Mouse (Mus musculus): ENCODE data around the gene Ppm1f. TPM values are rescaled to one million over a fixed set of nuclear protein-coding genes. Genes with fewer than 3 reads are reported as not detected.
"Not testable (repeated sequence)": the region's sequence is repeated elsewhere in the genome, so short reads cannot be mapped to it uniquely, and the experiment has no call there.

The Ppm1f gene
- total RNA-seq (2021), result 10 to 100 TPM; 24.5 to 24.7 TPM
- long read RNA-seq, full-length matches to known transcripts, result 7 of 10 reads
- long read RNA-seq, partial matches to known transcripts, result 0 of 10 reads
- long read RNA-seq, other reads (novel, unspliced or antisense), result 3 of 10 reads

- DNase-seq (ENCODE audit: low spot score in 2 of 2), result peak; percentile 97 to 99
Observed at GRCm38 (mm10) chr16:16896382-16897055, at the start of gene Ppm1f. TSS of gene Ppm1f (plus strand) at chr16:16896469.

- DNase-seq (ENCODE audit: low spot score in 2 of 2), result no peak
Observed at GRCm38 (mm10) chr16:16849196-16849595, 47.1 kb upstream of the Ppm1f start.

GRCm38 (mm10) chr16:16852411-16852810 lies 43.9 kb upstream of the Ppm1f start:
- no peak for DNase-seq (ENCODE audit: low spot score in 2 of 2)

- peak; percentile 17 to 37 for DNase-seq (ENCODE audit: low spot score in 2 of 2)
Observed at GRCm38 (mm10) chr16:16854836-16855235, 41.4 kb upstream of the Ppm1f start.

GRCm38 (mm10) chr16:16855541-16855940 lies 40.7 kb upstream of the Ppm1f start:
- no peak for DNase-seq (ENCODE audit: low spot score in 2 of 2)

- not testable (repeated sequence) for DNase-seq (ENCODE audit: low spot score in 2 of 2)
Observed at GRCm38 (mm10) chr16:16856054-16856453, 40.2 kb upstream of the Ppm1f start.

- DNase-seq (ENCODE audit: low spot score in 2 of 2), result no peak
Observed at GRCm38 (mm10) chr16:16856731-16857476, 39.4 kb upstream of the Ppm1f start.

GRCm38 (mm10) chr16:16862288-16862687 lies 34.0 kb upstream of the Ppm1f start:
- DNase-seq (ENCODE audit: low spot score in 2 of 2), result no peak

- no peak for DNase-seq (ENCODE audit: low spot score in 2 of 2)
Observed at GRCm38 (mm10) chr16:16863978-16864377, 32.3 kb upstream of the Ppm1f start, which contains the start of gene Igll1. TSS of gene Igll1 (minus strand) at chr16:16863985.

- no peak for DNase-seq (ENCODE audit: low spot score in 2 of 2)
Observed at GRCm38 (mm10) chr16:16865217-16865616, 31.1 kb upstream of the Ppm1f start.

GRCm38 (mm10) chr16:16865696-16866561 lies 30.3 kb upstream of the Ppm1f start:
- DNase-seq (ENCODE audit: low spot score in 2 of 2), result no peak

- no peak for DNase-seq (ENCODE audit: low spot score in 2 of 2)
Observed at GRCm38 (mm10) chr16:16870241-16870616, 26.0 kb upstream of the Ppm1f start.

GRCm38 (mm10) chr16:16870617-16871331 lies 25.5 kb upstream of the Ppm1f start, which contains the start of the genes Top3b and Vpreb1:
TSS of gene Top3b (plus strand) at chr16:16870736.
TSS of gene Vpreb1 (minus strand) at chr16:16870843.
- DNase-seq (ENCODE audit: low spot score in 2 of 2), result peak; percentile 92 to 94

- no peak for DNase-seq (ENCODE audit: low spot score in 2 of 2)
Observed at GRCm38 (mm10) chr16:16879025-16879424, 17.2 kb upstream of the Ppm1f start.

GRCm38 (mm10) chr16:16888341-16888740 lies 7.9 kb upstream of the Ppm1f start:
- no peak for DNase-seq (ENCODE audit: low spot score in 2 of 2)

- DNase-seq (ENCODE audit: low spot score in 2 of 2), result no peak
Observed at GRCm38 (mm10) chr16:16892366-16892765, 3.9 kb upstream of the Ppm1f start.

- DNase-seq (ENCODE audit: low spot score in 2 of 2), result no peak
Observed at GRCm38 (mm10) chr16:16896015-16896381, 271 bp upstream of the Ppm1f start.

GRCm38 (mm10) chr16:16897056-16897584 lies 851 bp downstream of the Ppm1f start:
- DNase-seq (ENCODE audit: low spot score in 2 of 2), result no peak

GRCm38 (mm10) chr16:16902329-16902728 lies 6.1 kb downstream of the Ppm1f start:
- DNase-seq (ENCODE audit: low spot score in 2 of 2), result no peak

- DNase-seq (ENCODE audit: low spot score in 2 of 2), result no peak
Observed at GRCm38 (mm10) chr16:16903188-16903587, 6.9 kb downstream of the Ppm1f start.
